Mouse (Mus musculus): ENCODE measurements around the gene Gm19402. TPM values are rescaled to one million over a fixed set of nuclear protein-coding genes. Genes with fewer than 3 reads are reported as not detected.

Gm19402 gene
- total and polyA plus RNA-seq, 3 experiments, result not detected

DNA sequence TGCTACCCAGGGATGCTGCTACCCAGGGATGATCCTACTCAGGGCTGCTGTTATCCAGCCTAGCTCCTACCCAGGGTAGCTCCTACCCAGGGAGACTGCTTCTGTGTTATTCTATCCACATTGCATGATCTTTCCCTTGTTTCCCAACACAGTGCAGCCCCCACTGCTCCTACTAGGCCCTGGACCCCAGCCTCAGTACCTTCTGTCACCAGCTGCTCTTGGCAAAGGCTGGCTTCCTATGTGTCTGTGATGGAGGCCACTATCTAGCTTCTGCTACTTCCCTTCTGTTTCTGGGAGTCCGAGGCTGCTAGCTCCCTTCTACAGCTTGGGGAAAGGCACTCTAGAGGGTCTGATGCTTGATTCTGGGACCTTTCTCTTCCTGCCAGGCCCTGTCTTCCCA lies 43.1 kb downstream of the Gm19402 start:
- peaks cover 0 to 6% of the 10 kb centered on the region in 2 experiments; a peak in 2 of 4 replicates for H3K36me3 ChIP-seq (ENCODE audit: control insufficient read depth in 1 of 2, insufficient read depth in 2 of 2, low read length in 2 of 2)
- TF ChIP-seq USF1 (IDR thresholded peaks at IDR 0.05; ENCODE audit: low read depth, low read length) (no peak), TAL1 (IDR thresholded peaks at IDR 0.05; ENCODE audit: low read length) (no peak), RCOR1 (IDR thresholded peaks at IDR 0.05; ENCODE audit: low read depth, low read length) (no peak), POLR2AphosphoS5 (IDR thresholded peaks at IDR 0.05; ENCODE audit: borderline replicate concordance, low read depth, low read length) (no peak), POLR2A (IDR thresholded peaks at IDR 0.05; ENCODE audit: control insufficient read depth in 1 of 2, insufficient read depth in 1 of 2, low read depth in 1 of 2, low read length in 2 of 2, poor library complexity in 1 of 2) (no peak), TCF12 (IDR thresholded peaks at IDR 0.05; ENCODE audit: low read depth, low read length) (no peak), CHD2 (IDR thresholded peaks at IDR 0.05; ENCODE audit: low read length) (no peak), POLR2AphosphoS2 (IDR thresholded peaks at IDR 0.05; ENCODE audit: low read length) (no peak), HCFC1 (IDR thresholded peaks at IDR 0.05; ENCODE audit: low read depth, low read length) (no peak), ZKSCAN1 (IDR thresholded peaks at IDR 0.05; ENCODE audit: low read depth, low read length) (no peak), CTCF (IDR thresholded peaks at IDR 0.05 in 2 of 3, conservative IDR thresholded peaks at IDR 0.05 in 1 of 3; ENCODE audit: control insufficient read depth in 1 of 3, insufficient read depth in 1 of 3, low read depth in 2 of 3, low read length in 3 of 3, poor library complexity in 1 of 3, severe bottlenecking in 1 of 3) (no peak), RAD21 (IDR thresholded peaks at IDR 0.05; ENCODE audit: low read depth, low read length) (no peak), MAZ (IDR thresholded peaks at IDR 0.05; ENCODE audit: low read depth, low read length) (no peak), UBTF (IDR thresholded peaks at IDR 0.05; ENCODE audit: borderline replicate concordance, insufficient read depth, low read depth, low read length) (no peak), ETS1 (IDR thresholded peaks at IDR 0.05; ENCODE audit: low read depth, low read length) (no peak), SIN3A (IDR thresholded peaks at IDR 0.05; ENCODE audit: low read length) (no peak), ELF1 (IDR thresholded peaks at IDR 0.05; ENCODE audit: low read depth, low read length) (no peak), MXI1 (IDR thresholded peaks at IDR 0.05; ENCODE audit: low read depth, low read length) (no peak), NELFE (IDR thresholded peaks at IDR 0.05; ENCODE audit: low read depth, low read length) (no peak)
- no peaks in the 10 kb centered on the region; a peak in 1 of 4 replicates for H3K4me1 ChIP-seq (ENCODE audit: control insufficient read depth in 1 of 2, insufficient read depth in 2 of 2, low read length in 2 of 2)
- H3K9ac ChIP-seq (ENCODE audit: control insufficient read depth, low read depth, low read length, poor library complexity, severe bottlenecking), result no peak overlapping the region
- H3K27ac ChIP-seq (ENCODE audit: control insufficient read depth, low read depth, low read length), result no peak overlapping the region
- no peak for DNase-seq (ENCODE audit: low read depth, low spot score)
- H3K4me3 ChIP-seq (ENCODE audit: control insufficient read depth in 1 of 2, insufficient read depth in 1 of 2, low read depth in 2 of 2, low read length in 2 of 2), result no peak overlapping the region
- no peaks in the 10 kb centered on the region for H3K9me3 ChIP-seq (replicated peaks; ENCODE audit: insufficient read depth, low read length)
- no peaks in the 10 kb centered on the region for H3K79me2 ChIP-seq (ENCODE audit: control insufficient read depth, insufficient read depth, low read length, poor library complexity)
- H3K27me3 ChIP-seq (ENCODE audit: control insufficient read depth in 1 of 2, insufficient read depth in 2 of 2, low read length in 2 of 2), result no peaks in the 10 kb centered on the region

- no peaks in the 10 kb centered on the region; a peak in 1 of 4 replicates for H3K4me1 ChIP-seq (ENCODE audit: control insufficient read depth in 1 of 2, insufficient read depth in 2 of 2, low read length in 2 of 2)
- H3K27ac ChIP-seq (ENCODE audit: control insufficient read depth, low read depth, low read length), result no peak overlapping the region
- TF ChIP-seq POLR2AphosphoS2 (IDR thresholded peaks at IDR 0.05; ENCODE audit: low read length), result no peak
- no peak for TF ChIP-seq USF2 (IDR thresholded peaks at IDR 0.05; ENCODE audit: borderline replicate concordance in 1 of 2, insufficient read depth in 1 of 2, low read depth in 1 of 2, low read length in 2 of 2)
- TF ChIP-seq SIN3A (IDR thresholded peaks at IDR 0.05; ENCODE audit: low read length), result no peak
- no peak for TF ChIP-seq CTCF (IDR thresholded peaks at IDR 0.05 in 2 of 3, conservative IDR thresholded peaks at IDR 0.05 in 1 of 3; ENCODE audit: control insufficient read depth in 1 of 3, insufficient read depth in 1 of 3, low read depth in 2 of 3, low read length in 3 of 3, poor library complexity in 1 of 3, severe bottlenecking in 1 of 3)
- no peak for DNase-seq (ENCODE audit: low read depth, low spot score)
- no peaks in the 10 kb centered on the region for H3K9me3 ChIP-seq (replicated peaks; ENCODE audit: insufficient read depth, low read length)
- H3K79me2 ChIP-seq (ENCODE audit: control insufficient read depth, insufficient read depth, low read length, poor library complexity), result no peaks in the 10 kb centered on the region
- no peaks in the 10 kb centered on the region for H3K27me3 ChIP-seq (ENCODE audit: control insufficient read depth in 1 of 2, insufficient read depth in 2 of 2, low read length in 2 of 2)
- no peak overlapping the region for H3K9ac ChIP-seq (ENCODE audit: control insufficient read depth, low read depth, low read length, poor library complexity, severe bottlenecking)
- no peak overlapping the region for H3K4me3 ChIP-seq (ENCODE audit: control insufficient read depth in 1 of 2, insufficient read depth in 1 of 2, low read depth in 2 of 2, low read length in 2 of 2)
- H3K36me3 ChIP-seq (ENCODE audit: control insufficient read depth in 1 of 2, insufficient read depth in 2 of 2, low read length in 2 of 2), result peaks cover 0 to 14% of the 10 kb centered on the region in 2 experiments; a peak in 2 of 4 replicates
These were observed 45.0 kb downstream of the Gm19402 start for GRCm38 (mm10) chr10:77645571-77645970.

All from MEL (cell line).